Comparison of ENCODE assay signal across 8 mouse cellular contexts in genomic region chr17:80480855-80481224, GRCm38 (mm10). TPM values are rescaled to one million over a fixed set of nuclear protein-coding genes. Genes with fewer than 3 reads are reported as not detected.
A peak's percentile ranks its signal among the peaks of the same experiment; 100 is the strongest.
DNase-seq lines count a peak whose midpoint lies in the region; ATAC-seq and TF ChIP-seq lines count a peak whose summit lies in the region.

No protein-coding gene starts in this region.

- DNase-seq in layer of hippocampus, adult 2 months (ENCODE audit: low spot score in 2 of 2): no peak
- DNase-seq in layer of hippocampus, postnatal 10 days (ENCODE audit: low spot score in 2 of 2): no peak
- peak; percentile 27 for DNase-seq in hindbrain, postnatal 0 days (ENCODE audit: low spot score)
- peak; percentile 28 for DNase-seq in midbrain, postnatal 0 days (ENCODE audit: low spot score)
- DNase-seq in B cell, adult 2 months: no peak
- DNase-seq in frontal cortex, postnatal 36 days (ENCODE audit: low spot score in 2 of 2): no peak
- DNase-seq in cerebellum, adult 11 months: no peak

- no peak for ATAC-seq in embryonic facial prominence, embryonic 12.5 days (ENCODE audit: insufficient number of reproducible peaks, insufficient read depth, low FRiP score, low TSS enrichment)
- no peak for ATAC-seq in hindbrain, postnatal 0 days
- peak; percentile 11; the same call in 1 of the 2 replicates for ATAC-seq in midbrain, postnatal 0 days (ENCODE audit: low FRiP score)

- H3K4me2 ChIP-seq in embryonic facial prominence, embryonic 12.5 days (replicated peaks): peak overlapping the region; percentile 63
- peak overlapping the region; percentile 66 for H3K4me2 ChIP-seq in hindbrain, postnatal 0 days (ENCODE audit: low read depth, low read length)
- peak overlapping the region; percentile 62 for H3K4me2 ChIP-seq in midbrain, postnatal 0 days (ENCODE audit: low read depth, low read length, poor library complexity, severe bottlenecking)

- peak overlapping the region; percentile 75 for H3K4me3 ChIP-seq in layer of hippocampus, adult 2 months
- peak overlapping the region; percentile 97 for H3K4me3 ChIP-seq in embryonic facial prominence, embryonic 12.5 days
- H3K4me3 ChIP-seq in hindbrain, postnatal 0 days (ENCODE audit: low read length): peak overlapping the region; percentile 96
- H3K4me3 ChIP-seq in midbrain, postnatal 0 days (ENCODE audit: low read depth, low read length): peak overlapping the region; percentile 95

- no peak overlapping the region for H3K9ac ChIP-seq in embryonic facial prominence, embryonic 12.5 days
- H3K9ac ChIP-seq in hindbrain, postnatal 0 days (replicated peaks; ENCODE audit: low read length): peak overlapping the region; percentile 97; the same call in 1 of the 2 replicates
- peak overlapping the region; percentile 94 for H3K9ac ChIP-seq in midbrain, postnatal 0 days (replicated peaks; ENCODE audit: low read length, poor library complexity, severe bottlenecking)

- H3K36me3 ChIP-seq in embryonic facial prominence, embryonic 12.5 days: no peaks in the 10 kb centered on the region
- H3K36me3 ChIP-seq in hindbrain, postnatal 0 days (ENCODE audit: insufficient read depth, low read length): no peaks in the 10 kb centered on the region
- no peaks in the 10 kb centered on the region for H3K36me3 ChIP-seq in midbrain, postnatal 0 days (ENCODE audit: insufficient read depth, low read length)

- H3K27me3 ChIP-seq in embryonic facial prominence, embryonic 12.5 days: no peaks in the 10 kb centered on the region
- H3K27me3 ChIP-seq in hindbrain, postnatal 0 days (ENCODE audit: insufficient read depth, low read length): no peaks in the 10 kb centered on the region
- H3K27me3 ChIP-seq in midbrain, postnatal 0 days (ENCODE audit: insufficient read depth, low read length): no peaks in the 10 kb centered on the region

- no peak for TF ChIP-seq CTCF in layer of hippocampus, adult 2 months (conservative IDR thresholded peaks at IDR 0.05)
- no peak for TF ChIP-seq CTCF in hindbrain, postnatal 0 days (IDR thresholded peaks at IDR 0.05; ENCODE audit: low read depth)
- no peak for TF ChIP-seq CTCF in midbrain, postnatal 0 days (IDR thresholded peaks at IDR 0.05)

- peak overlapping the region; percentile 96 for H3K27ac ChIP-seq in layer of hippocampus, adult 2 months
- H3K27ac ChIP-seq in embryonic facial prominence, embryonic 12.5 days: peak overlapping the region; percentile 96
- H3K27ac ChIP-seq in hindbrain, postnatal 0 days: peak overlapping the region; percentile 98
- peak overlapping the region; percentile 90 for H3K27ac ChIP-seq in midbrain, postnatal 0 days (ENCODE audit: low read depth, low read length)

- H3K4me1 ChIP-seq in embryonic facial prominence, embryonic 12.5 days: peaks cover 17% of the 10 kb centered on the region; the same call in 1 of the 2 replicates
- H3K4me1 ChIP-seq in hindbrain, postnatal 0 days (ENCODE audit: insufficient read depth, low read length): peaks cover 13% of the 10 kb centered on the region; the same call in 1 of the 2 replicates
- H3K4me1 ChIP-seq in midbrain, postnatal 0 days (ENCODE audit: insufficient read depth, low read length): peaks cover 11% of the 10 kb centered on the region

- H3K9me3 ChIP-seq in embryonic facial prominence, embryonic 12.5 days: no peaks in the 10 kb centered on the region
- no peaks in the 10 kb centered on the region for H3K9me3 ChIP-seq in hindbrain, postnatal 0 days (ENCODE audit: low read length)
- H3K9me3 ChIP-seq in midbrain, postnatal 0 days (ENCODE audit: low read length): no peaks in the 10 kb centered on the region

- WGBS in embryonic facial prominence, embryonic 12.5 days: 43% methylated on average over 7 of the region's 7 CpGs
- WGBS in hindbrain, postnatal 0 days: 24% methylated on average over 7 of the region's 7 CpGs
- WGBS in midbrain, postnatal 0 days: 23% methylated on average over 7 of the region's 7 CpGs

RNA-seq across cellular contexts. Expression of gene Sos1, which starts 0.6 kb away (rescaled TPM):
- 10 to 100 TPM; 35.2 to 36.8 TPM for total RNA-seq in layer of hippocampus, adult 2 months (2021)
- 10 to 100 TPM; 37.8 to 41.5 TPM for total RNA-seq in layer of hippocampus, postnatal 10 days (2021)
- 6.4 and 7.6 TPM in 2 replicates for polyA plus RNA-seq in embryonic facial prominence, embryonic 12.5 days (2016; fragmentation: Nextera tagmentation; extraction: Ambion mirVana)
- total RNA-seq in hindbrain, postnatal 0 days (2014; rRNA removed): 21.2 and 21.5 TPM in 2 replicates
- 6.5 and 6.8 TPM in 2 replicates for polyA plus RNA-seq in hindbrain, postnatal 0 days (2015; fragmentation: Nextera tagmentation; extraction: Ambion mirVana)
- 29.0 and 34.3 TPM in 2 replicates for total RNA-seq in midbrain, postnatal 0 days (2014; rRNA removed)
- polyA plus RNA-seq in midbrain, postnatal 0 days (2015; fragmentation: Nextera tagmentation; extraction: Ambion mirVana): 6.2 and 7.2 TPM in 2 replicates

Comparison
In these comparisons a context has a peak if more than half of its experiments do, and no peak if none do; other contexts are left out.
1. DNase-seq: peak in hindbrain, postnatal 0 days (single experiment) and midbrain, postnatal 0 days (single experiment); none in layer of hippocampus, adult 2 months (0 of 2), layer of hippocampus, postnatal 10 days (0 of 2), B cell, adult 2 months (0 of 2), frontal cortex, postnatal 36 days (0 of 2) and cerebellum, adult 11 months (single experiment).
2. Peak in every context shown above with its lines, with median percentiles within 50 percentile points of each other: H3K27ac ChIP-seq, H3K4me3 ChIP-seq and H3K4me2 ChIP-seq.